Mouse (Mus musculus) kidney, adult 2 months (tissue): ENCODE results near the gene Cdc14a. TPM values are rescaled to one million over a fixed set of nuclear protein-coding genes. Genes with fewer than 3 reads are reported as not detected.

Experiments
- DNase-seq: peaks from one replicate; pipeline ENCODE4 v3.0.0; 2021
- H3K27ac ChIP-seq: fragments of 200-500 bp; 2 replicates; pipeline ENCODE4 v1.5.1; 2012; ENCODE audit warnings: low read depth, low read length, control low read depth, inconsistent platforms; ENCODE audit not compliant: insufficient read depth
- H3K27me3 ChIP-seq: fragments of 200-500 bp; replicated peaks from 2 replicates; pipeline ENCODE4 v1.6.1; 2012; ENCODE audit warnings: mild to moderate bottlenecking, moderate library complexity, low read length, inconsistent platforms; ENCODE audit not compliant: control insufficient read depth, insufficient read depth
- H3K36me3 ChIP-seq: fragments of 200-500 bp; 2 replicates; pipeline ENCODE4 v1.6.1; 2012; ENCODE audit warnings: mild to moderate bottlenecking, moderate library complexity, low read length, inconsistent platforms; ENCODE audit not compliant: control insufficient read depth, insufficient read depth
- H3K4me1 ChIP-seq: fragments of 200-500 bp; 2 replicates; pipeline ENCODE4 v1.6.1; 2011; ENCODE audit warnings: low read length; ENCODE audit not compliant: control insufficient read depth, insufficient read depth
- H3K4me3 ChIP-seq: fragments of 200-500 bp; 2 replicates; pipeline ENCODE4 v1.5.1; 2011; ENCODE audit warnings: mild to moderate bottlenecking, low read depth, low read length, control low read depth; ENCODE audit not compliant: insufficient read depth
- CTCF ChIP-seq: fragments of 200-500 bp; conservative IDR thresholded peaks from 2 replicates; pipeline ENCODE4 v1.5.1; 2011; ENCODE audit warnings: low read depth, mild to moderate bottlenecking, control low read depth, low read length, moderate library complexity, mixed read lengths; ENCODE audit not compliant: insufficient read depth, insufficient read length
- POLR2A ChIP-seq: fragments of 200-500 bp; IDR thresholded peaks from one replicate; pipeline ENCODE4 v1.6.1; 2011; ENCODE audit warnings: low read depth, low read length, control low read depth
- WGBS: fragments of 180-500 bp; shearing (Covaris S2); methylation state at CpG from one replicate; pipeline ENCODE4 v1.1.7; 2018; 5-methylcytosine and 5-hydroxymethylcytosine counted together
- polyA plus RNA-seq: library from polyadenylated mRNA; depleted of rRNA; stranded (reverse); fragments of >200 nt; gene quantifications from 2 replicates; pipeline ENCODE4 v1.2.3, GENCODE M21; 2012

The Cdc14a gene
- polyA plus RNA-seq, 1 experiment = 5.5 TPM

GRCm38 (mm10) chr3:116331811-116332464 is 91.9 kb downstream of the Cdc14a start:
- 45% methylated on average over 8 of the region's 8 CpGs for WGBS
- peak; percentile 77 for DNase-seq

GRCm38 (mm10) chr3:116329976-116330375 is 93.9 kb downstream of the Cdc14a start:
- Histone ChIP-seq H3K27me3 (no peaks in the 10 kb centered on the region), H3K4me1 (no peaks in the 10 kb centered on the region), H3K4me3 (no peak overlapping the region), H3K27ac (no peak overlapping the region), H3K36me3 (no peaks in the 10 kb centered on the region)
- WGBS = 65% methylated on average over 8 of the region's 8 CpGs
- no peak for TF ChIP-seq POLR2A
- no peak for TF ChIP-seq CTCF
- no peak for DNase-seq

More at GRCm38 (mm10) chr3:116331811-116332464, 91.9 kb downstream of the Cdc14a start:
- TF ChIP-seq CTCF (peak; percentile 78), POLR2A (no peak)
- Histone ChIP-seq H3K27ac (no peak overlapping the region), H3K36me3 (no peaks in the 10 kb centered on the region), H3K27me3 (no peaks in the 10 kb centered on the region), H3K4me3 (no peak overlapping the region), H3K4me1 (no peaks in the 10 kb centered on the region)

GRCm38 (mm10) chr3:116329023-116329762 is 94.6 kb downstream of the Cdc14a start:
- no peaks in the 10 kb centered on the region for H3K36me3 ChIP-seq
- H3K27ac ChIP-seq = no peak overlapping the region
- WGBS = 44% methylated on average over 18 of the region's 18 CpGs
- no peaks in the 10 kb centered on the region for H3K4me1 ChIP-seq
- peak; percentile 76 for DNase-seq
- no peaks in the 10 kb centered on the region for H3K27me3 ChIP-seq
- TF ChIP-seq CTCF (no peak), POLR2A (no peak)
- no peak overlapping the region for H3K4me3 ChIP-seq

- Histone ChIP-seq H3K4me3 (no peak overlapping the region), H3K27ac (no peak overlapping the region), H3K27me3 (no peaks in the 10 kb centered on the region), H3K36me3 (no peaks in the 10 kb centered on the region), H3K4me1 (no peaks in the 10 kb centered on the region)
- TF ChIP-seq CTCF = no peak
- TF ChIP-seq POLR2A = no peak
- no peak for DNase-seq
- WGBS = 55% methylated on average over 10 of the region's 10 CpGs
Observed at GRCm38 (mm10) chr3:116327616-116328004, 96.2 kb downstream of the Cdc14a start.

- WGBS = 18% methylated on average over 23 of the region's 23 CpGs
- TF ChIP-seq CTCF (peak; percentile 99), POLR2A (no peak)
- H3K4me3 ChIP-seq = no peak overlapping the region
Observed at GRCm38 (mm10) chr3:116327001-116327615, 96.7 kb downstream of the Cdc14a start.

GRCm38 (mm10) chr3:116325501-116325900 is 98.3 kb downstream of the Cdc14a start:
- DNase-seq = no peak
- H3K4me1 ChIP-seq = no peaks in the 10 kb centered on the region
- TF ChIP-seq CTCF (no peak), POLR2A (no peak)
- H3K27ac ChIP-seq = no peak overlapping the region
- 92% methylated on average over 2 of the region's 2 CpGs for WGBS
- no peaks in the 10 kb centered on the region for H3K36me3 ChIP-seq
- H3K27me3 ChIP-seq = no peaks in the 10 kb centered on the region; the same call in 1 of the 2 replicates
- H3K4me3 ChIP-seq = no peak overlapping the region

More at GRCm38 (mm10) chr3:116327001-116327615, 96.7 kb downstream of the Cdc14a start:
- DNase-seq = peak; percentile 85
- H3K27me3 ChIP-seq = no peaks in the 10 kb centered on the region
- H3K4me1 ChIP-seq = no peaks in the 10 kb centered on the region
- H3K27ac ChIP-seq = no peak overlapping the region
- no peaks in the 10 kb centered on the region for H3K36me3 ChIP-seq

GRCm38 (mm10) chr3:116319696-116320095 is 104.1 kb downstream of the Cdc14a start:
- no peak for DNase-seq
- 96% methylated on average over 5 of the region's 5 CpGs for whole genome bisulfite sequencing
- TF ChIP-seq POLR2A (no peak), CTCF (no peak)

More at GRCm38 (mm10) chr3:116319696-116320095, 104.1 kb downstream of the Cdc14a start:
- Histone ChIP-seq H3K27ac (no peak overlapping the region), H3K4me3 (no peak overlapping the region), H3K36me3 (no peaks in the 10 kb centered on the region), H3K27me3 (no peaks in the 10 kb centered on the region; the same call in 1 of the 2 replicates), H3K4me1 (no peaks in the 10 kb centered on the region)
